In the genomic region with DNA sequence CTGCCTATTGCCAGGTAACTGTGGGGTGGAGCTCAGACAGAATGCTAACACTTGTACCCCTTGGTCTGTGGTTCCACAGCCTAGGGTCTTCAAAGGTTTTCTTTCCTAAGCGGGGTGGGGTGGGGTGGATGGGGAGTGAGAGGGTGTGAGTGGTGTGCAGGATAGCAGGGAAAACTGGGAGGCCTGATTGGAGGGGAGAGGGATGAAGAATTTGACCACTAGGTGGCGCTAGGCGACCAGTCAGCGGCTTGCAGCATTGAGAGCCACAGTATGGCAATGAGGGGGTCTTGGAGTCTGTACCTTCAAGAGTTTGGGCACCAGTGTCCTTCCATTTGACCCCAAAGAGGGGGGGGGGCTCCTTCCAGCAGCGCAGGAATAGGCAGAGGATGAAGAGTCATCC, we compare ENCODE assay signal across 8 mouse cellular contexts. TPM values are rescaled to one million over a fixed set of nuclear protein-coding genes. Genes with fewer than 3 reads are reported as not detected.
DNase-seq lines count a peak whose midpoint lies in the region; ATAC-seq and TF ChIP-seq lines count a peak whose summit lies in the region.

No protein-coding gene starts in this region.

- H3K79me2 ChIP-seq in CH12.LX (replicated peaks; ENCODE audit: control insufficient read depth, extremely low read depth, insufficient read depth, poor library complexity, severe bottlenecking), result no peaks in the 10 kb centered on the region

- in situ Hi-C loops in CH12.LX (cut with MboI; ENCODE audit: low pct_ligation_motif_present, low pct_unique_long_range_greater_than_20kb, low sequenced_read_pairs), result loop anchor here (25.0 kb wide), 2 partner anchors 200 to 975 kb away; a partner anchor contains a TSS

- TF ChIP-seq POLR2A in CH12.LX (IDR thresholded peaks at IDR 0.05; ENCODE audit: low read depth, low read length), result no peak

- H3K4me2 ChIP-seq in CH12.LX (ENCODE audit: insufficient read depth, low read depth, poor library complexity, severe bottlenecking), result no peak overlapping the region
- H3K4me2 ChIP-seq in forebrain, embryonic 14.5 days (ENCODE audit: low read length), result no peak overlapping the region
- H3K4me2 ChIP-seq in lung, embryonic 15.5 days, result no peak overlapping the region

- intact Hi-C loops in heart, postnatal 25 days (cut with DNase I), result loop anchor here (1.0 to 5.0 kb wide), 2 partner anchors 78 to 965 kb away; no protein-coding TSS in a partner anchor

- dilution Hi-C loops in CH12.LX (cut with MboI; ENCODE audit: extremely low pct_ligation_motif_present, extremely low pct_unique_long_range_greater_than_20kb, low sequenced_read_pairs), result no loop called here

- peak; percentile 79 to 89 for TF ChIP-seq CTCF in CH12.LX (conservative IDR thresholded peaks at IDR 0.05 in 1 of 2, IDR thresholded peaks at IDR 0.05 in 1 of 2; ENCODE audit: low read depth in 2 of 2, low read length in 2 of 2)
- peak; percentile 90 for TF ChIP-seq CTCF in layer of hippocampus, adult 2 months (conservative IDR thresholded peaks at IDR 0.05)

- H3K9me3 ChIP-seq in CH12.LX (replicated peaks; ENCODE audit: low read length), result no peaks in the 10 kb centered on the region
- H3K9me3 ChIP-seq in forebrain, embryonic 14.5 days (replicated peaks; ENCODE audit: control insufficient read depth, low read length), result no peaks in the 10 kb centered on the region
- no peaks in the 10 kb centered on the region for H3K9me3 ChIP-seq in lung, embryonic 15.5 days

- no peak overlapping the region for H3K4me3 ChIP-seq in CH12.LX (replicated peaks in 1 of 3; ENCODE audit: low read depth in 2 of 3, low read length in 2 of 3, poor library complexity in 1 of 3)
- no peak overlapping the region for H3K4me3 ChIP-seq in forebrain, embryonic 14.5 days (ENCODE audit: low read depth, low read length)
- no peak overlapping the region; the same call in 1 of the 2 replicates for H3K4me3 ChIP-seq in layer of hippocampus, adult 2 months
- H3K4me3 ChIP-seq in lung, embryonic 15.5 days, result no peak overlapping the region

- H3K27me3 ChIP-seq in CH12.LX (replicated peaks), result no peaks in the 10 kb centered on the region
- no peaks in the 10 kb centered on the region for H3K27me3 ChIP-seq in forebrain, embryonic 14.5 days (replicated peaks; ENCODE audit: control insufficient read depth, insufficient read depth, low read length)
- H3K27me3 ChIP-seq in lung, embryonic 15.5 days, result peaks cover 9% of the 10 kb centered on the region; the same call in 1 of the 2 replicates

- no peaks in the 10 kb centered on the region for H3K36me3 ChIP-seq in CH12.LX (replicated peaks in 1 of 2; ENCODE audit: control insufficient read depth in 1 of 2, insufficient read depth in 1 of 2, low read length in 1 of 2)
- H3K36me3 ChIP-seq in forebrain, embryonic 14.5 days (ENCODE audit: control insufficient read depth, insufficient read depth, low read length), result no peaks in the 10 kb centered on the region
- H3K36me3 ChIP-seq in lung, embryonic 15.5 days, result no peaks in the 10 kb centered on the region

- WGBS in forebrain, embryonic 14.5 days, result 2% methylated on average over 5 of the region's 5 CpGs
- WGBS in lung, embryonic 15.5 days, result 1% methylated on average over 5 of the region's 5 CpGs

- H3K4me1 ChIP-seq in CH12.LX (ENCODE audit: control insufficient read depth in 1 of 2, insufficient read depth in 2 of 2), result peaks cover 0 to 21% of the 10 kb centered on the region in 2 experiments; a peak in 2 of 4 replicates
- no peaks in the 10 kb centered on the region for H3K4me1 ChIP-seq in forebrain, embryonic 14.5 days (ENCODE audit: control insufficient read depth, insufficient read depth, low read length)
- H3K4me1 ChIP-seq in lung, embryonic 15.5 days, result no peaks in the 10 kb centered on the region

- no peak for TF ChIP-seq EP300 in CH12.LX (IDR thresholded peaks at IDR 0.05; ENCODE audit: low read length)

- H3K27ac ChIP-seq in CH12.LX (ENCODE audit: insufficient read depth, low read depth), result no peak overlapping the region
- no peak overlapping the region for H3K27ac ChIP-seq in forebrain, embryonic 14.5 days (ENCODE audit: low read depth, low read length)
- H3K27ac ChIP-seq in layer of hippocampus, adult 2 months, result no peak overlapping the region
- no peak overlapping the region for H3K27ac ChIP-seq in lung, embryonic 15.5 days

- no peak overlapping the region for H3K9ac ChIP-seq in CH12.LX (ENCODE audit: insufficient read depth, low read depth)
- H3K9ac ChIP-seq in forebrain, embryonic 14.5 days (ENCODE audit: low read length), result no peak overlapping the region
- H3K9ac ChIP-seq in lung, embryonic 15.5 days, result no peak overlapping the region

- peak; percentile 91 for TF ChIP-seq RAD21 in CH12.LX (IDR thresholded peaks at IDR 0.05; ENCODE audit: low read depth, low read length)

- peak; percentile 63 for DNase-seq in CH12.LX (ENCODE audit: extremely low read depth)
- peak; percentile 41 for DNase-seq in cerebellum, adult 11 months
- peak; percentile 80 for DNase-seq in forebrain, embryonic 14.5 days (ENCODE audit: low spot score)
- DNase-seq in heart, postnatal 25 days (ENCODE audit: low spot score), result peak; percentile 26
- peak; percentile 60 to 87 for DNase-seq in layer of hippocampus, adult 2 months (ENCODE audit: low spot score in 2 of 2)
- DNase-seq in ovary, postnatal 14 days (ENCODE audit: low spot score), result peak; percentile 74
- DNase-seq in thymus, postnatal 0 days (ENCODE audit: low spot score), result peak; percentile 48

- peak; percentile 90 for ATAC-seq in forebrain, embryonic 14.5 days
- peak; percentile 61; the same call in 1 of the 2 replicates for ATAC-seq in lung, embryonic 15.5 days (ENCODE audit: borderline replicate concordance, extremely low read depth, low FRiP score, low TSS enrichment)

TF ChIP-seq in CH12.LX, 34 proteins besides CTCF, POLR2A, EP300 and RAD21:
- TF ChIP-seq IRF4 (IDR thresholded peaks at IDR 0.05; ENCODE audit: low read depth, low read length) (0 out of 2 replicates have a peak, but pooled peaks have one; percentile 32), ZC3H11A (IDR thresholded peaks at IDR 0.05; ENCODE audit: low read depth, low read length) (peak; percentile 78), CHD1 (IDR thresholded peaks at IDR 0.05; ENCODE audit: low read depth, low read length) (no peak), MAZ (IDR thresholded peaks at IDR 0.05; ENCODE audit: low read depth, low read length) (peak; percentile 49; the same call in 1 of the 2 replicates), NELFE (IDR thresholded peaks at IDR 0.05; ENCODE audit: low read depth, low read length) (0 out of 2 replicates have a peak, but pooled peaks have one; percentile 24), MAFK (IDR thresholded peaks at IDR 0.05; ENCODE audit: insufficient replicate concordance, low read length) (no peak), SIN3A (IDR thresholded peaks at IDR 0.05; ENCODE audit: low read length) (peak; percentile 39; the same call in 1 of the 2 replicates), SMC3 (IDR thresholded peaks at IDR 0.05; ENCODE audit: low read depth, low read length) (peak; percentile 94)

RNA-seq across cellular contexts. Expression of a gene that starts 35.9 kb away (rescaled TPM):
- total RNA-seq in CH12.LX (2012; rRNA removed) (8.6 and 9.5 TPM in 2 replicates), CH12.LX (2014; rRNA removed) (13.8 and 14.3 TPM in 2 replicates)
- polyA plus RNA-seq in CH12.LX (2012; ENCODE audit: insufficient read length, low read depth), result 8.7 and 10.7 TPM in 2 replicates
- 4.8 and 5.1 TPM in 2 replicates for polyA plus RNA-seq in forebrain, embryonic 14.5 days (2014; fragmentation: Nextera tagmentation; extraction: Ambion mirVana)
- total RNA-seq in heart, postnatal 25 days (2021), result 1 to 10 TPM; 4.4 to 4.5 TPM
- total RNA-seq in layer of hippocampus, adult 2 months (2021), result 1 to 10 TPM; 8.3 to 9.2 TPM
- polyA plus RNA-seq in lung, embryonic 15.5 days (2015; fragmentation: Nextera tagmentation; extraction: Ambion mirVana), result 5.4 and 5.7 TPM in 2 replicates
- 5.6 and 6.5 TPM in 2 replicates for polyA plus RNA-seq in thymus, postnatal 0 days (2015; fragmentation: Nextera tagmentation; extraction: Ambion mirVana)

Comparison
In these comparisons a context has a peak if more than half of its experiments do, and no peak if none do; other contexts are left out.
1. DNase-seq: peak in every context shown above with its lines; median percentile 80 in forebrain, embryonic 14.5 days; 74 in ovary, postnatal 14 days; 74 in layer of hippocampus, adult 2 months; 63 in CH12.LX; 48 in thymus, postnatal 0 days; 41 in cerebellum, adult 11 months; 26 in heart, postnatal 25 days.